Mouse (Mus musculus) monocyte, adult 5-6 weeks (primary cell): ENCODE data around the gene Plekhh2. TPM values are rescaled to one million over a fixed set of nuclear protein-coding genes. Genes with fewer than 3 reads are reported as not detected.

Source experiments
- ATAC-seq: fragments of 153-309, 156-312 bp; replicated peaks from 2 replicates; pipeline ENCODE4 v1.8.0; 2017; ENCODE audit warnings: mild to moderate bottlenecking; ENCODE audit not compliant: low TSS enrichment, insufficient number of reproducible peaks, severe bottlenecking, poor library complexity, low FRiP score
- total RNA-seq: library from RNA; stranded (forward); fragments of 200-1000, 200-491, 200-594 nt; gene quantifications from 3 replicates; pipeline ENCODE4 v1.2.3, GENCODE M21; 2017

Plekhh2 gene
- 0.10 TPM in 1 of 3 replicates, not detected in the others for total RNA-seq

DNA sequence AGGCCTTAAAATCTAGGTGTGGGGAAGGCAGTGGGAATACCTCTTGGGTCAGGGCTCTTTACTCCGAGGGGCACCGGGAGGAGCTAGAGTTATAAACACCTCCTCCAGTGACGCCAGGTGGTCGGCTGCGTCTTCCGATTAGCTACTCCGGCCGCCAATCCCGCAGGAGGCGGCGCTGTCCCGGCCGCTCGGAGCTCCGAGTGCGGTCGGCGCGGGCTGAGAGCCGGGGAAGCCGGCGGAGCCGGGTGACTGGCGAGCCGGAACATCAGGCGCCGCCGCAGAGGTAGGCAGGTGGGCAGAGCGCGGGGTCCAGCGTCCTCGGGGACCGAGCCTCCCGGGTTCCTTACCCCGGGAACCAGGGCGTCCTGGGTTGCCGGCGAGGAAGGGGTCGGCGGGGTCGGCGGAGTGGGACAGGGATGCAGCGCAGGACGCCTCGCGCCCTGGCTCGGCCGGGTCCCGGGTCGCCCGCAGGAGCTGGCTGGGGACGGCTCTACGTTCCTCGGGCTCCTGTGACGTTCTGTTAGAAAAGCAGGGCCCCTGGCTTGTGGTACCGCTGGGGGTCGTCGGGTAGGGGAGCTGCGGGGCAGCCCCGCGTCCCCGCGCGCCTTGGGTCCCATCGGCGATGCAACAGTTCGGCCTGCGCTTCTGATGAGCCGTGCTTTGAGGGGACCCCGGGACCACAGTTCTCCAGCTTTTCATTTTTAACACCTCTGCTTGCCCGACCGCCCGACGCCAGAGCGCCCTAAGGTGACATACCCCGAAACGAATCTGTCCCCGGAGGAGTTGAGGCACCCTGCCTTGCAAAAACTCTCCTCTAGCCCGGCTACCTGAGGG lies at the start of gene Plekhh2:
Gene Plekhh2, plus strand, starts transcription at position 214 of the 834 bp plus-strand sequence.
- no peak for ATAC-seq

GRCm38 (mm10) chr17:84465753-84466608 lies 45.7 kb upstream of the Plekhh2 start, which contains the start of gene Thada:
TSS of gene Thada (minus strand) at chr17:84466205.
- ATAC-seq = peak; percentile 97

GRCm38 (mm10) chr17:84474312-84474711 lies 37.4 kb upstream of the Plekhh2 start:
- no peak for ATAC-seq

DNA sequence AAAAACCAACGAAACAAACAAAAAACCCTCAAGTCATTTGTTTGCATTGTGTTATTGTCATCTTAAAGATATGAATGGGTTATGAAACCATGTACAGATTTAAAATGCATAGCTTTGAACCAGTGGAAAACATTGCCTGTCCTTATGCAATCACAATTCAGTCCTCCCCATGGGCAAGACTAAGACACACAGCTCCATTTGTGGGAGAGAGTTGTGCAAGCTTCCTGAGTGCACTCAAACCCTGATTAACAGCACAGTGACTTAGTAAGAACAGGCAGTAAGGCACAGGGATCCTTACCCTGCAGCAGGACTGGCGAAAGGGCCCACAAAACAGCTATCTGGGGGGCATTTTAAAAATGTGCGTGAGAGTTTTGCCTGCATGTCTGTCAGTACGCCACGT lies 34.5 kb upstream of the Plekhh2 start:
- no peak for ATAC-seq

- no peak for ATAC-seq
Observed at GRCm38 (mm10) chr17:84478276-84478675, 33.4 kb upstream of the Plekhh2 start.

- ATAC-seq = no peak
Observed at GRCm38 (mm10) chr17:84480464-84481355, 31.0 kb upstream of the Plekhh2 start.

DNA sequence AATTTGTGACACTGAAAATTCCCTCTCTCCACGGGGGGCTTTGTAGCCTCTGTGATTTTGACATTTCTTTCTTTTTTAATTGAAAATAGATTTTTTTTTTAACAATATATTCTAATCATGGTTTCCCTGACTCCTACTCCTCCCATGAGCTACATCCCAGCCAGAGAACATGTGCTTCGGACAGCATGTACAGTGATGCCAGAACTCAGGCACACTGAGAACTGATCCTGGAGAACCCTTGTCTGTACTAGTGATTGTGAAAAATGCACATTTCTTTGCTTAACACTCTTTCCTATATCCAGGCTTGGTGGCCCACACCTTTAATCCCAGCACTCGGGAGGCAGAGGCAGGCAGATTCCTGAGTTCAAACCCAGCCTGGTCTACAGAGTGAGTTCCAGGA lies 28.9 kb upstream of the Plekhh2 start:
- ATAC-seq = no peak

- ATAC-seq = no peak
Observed at GRCm38 (mm10) chr17:84483673-84484320, 27.9 kb upstream of the Plekhh2 start.

DNA sequence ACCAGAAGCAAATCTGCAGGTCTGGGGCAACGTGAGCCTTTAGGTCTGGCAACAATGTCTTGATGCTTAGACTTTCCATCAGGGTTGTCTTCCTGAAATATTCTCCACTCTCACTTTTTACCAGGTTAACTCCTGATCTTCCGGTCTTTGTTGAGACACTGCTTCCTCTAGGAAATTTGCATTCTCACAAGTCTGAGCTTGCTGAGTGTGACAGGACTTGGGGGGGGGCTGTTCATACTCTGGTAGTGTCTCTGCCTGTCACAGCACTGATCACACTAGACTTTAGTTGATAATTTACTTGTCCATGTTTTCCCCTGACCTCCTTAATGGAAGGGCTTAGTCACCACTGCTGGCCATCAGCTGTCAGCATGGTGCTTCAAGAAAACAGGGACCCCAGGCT lies 24.3 kb upstream of the Plekhh2 start:
- no peak for ATAC-seq

- no peak for ATAC-seq
Observed at GRCm38 (mm10) chr17:84492255-84492880, 19.3 kb upstream of the Plekhh2 start.

GRCm38 (mm10) chr17:84497026-84497425 lies 14.7 kb upstream of the Plekhh2 start:
- no peak for ATAC-seq

DNA sequence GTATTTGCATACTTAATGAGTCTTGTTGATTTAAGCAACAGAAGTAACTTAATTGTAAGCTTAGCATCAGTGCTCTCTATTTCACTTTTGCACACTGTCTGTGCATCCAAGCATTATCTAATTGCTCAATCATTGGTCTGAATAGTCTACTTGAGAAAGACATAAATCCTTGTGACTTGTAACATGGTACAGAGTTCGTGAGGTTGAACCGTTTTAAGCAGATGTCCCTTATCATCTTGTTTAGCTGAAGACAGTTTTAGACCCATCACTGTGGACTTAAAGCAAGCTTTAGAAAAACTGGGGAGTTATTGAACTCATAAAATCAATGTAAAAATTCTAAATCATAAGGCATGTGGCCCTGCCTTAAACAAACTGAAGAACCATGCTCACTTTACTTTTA lies 14.1 kb upstream of the Plekhh2 start:
- no peak for ATAC-seq

DNA sequence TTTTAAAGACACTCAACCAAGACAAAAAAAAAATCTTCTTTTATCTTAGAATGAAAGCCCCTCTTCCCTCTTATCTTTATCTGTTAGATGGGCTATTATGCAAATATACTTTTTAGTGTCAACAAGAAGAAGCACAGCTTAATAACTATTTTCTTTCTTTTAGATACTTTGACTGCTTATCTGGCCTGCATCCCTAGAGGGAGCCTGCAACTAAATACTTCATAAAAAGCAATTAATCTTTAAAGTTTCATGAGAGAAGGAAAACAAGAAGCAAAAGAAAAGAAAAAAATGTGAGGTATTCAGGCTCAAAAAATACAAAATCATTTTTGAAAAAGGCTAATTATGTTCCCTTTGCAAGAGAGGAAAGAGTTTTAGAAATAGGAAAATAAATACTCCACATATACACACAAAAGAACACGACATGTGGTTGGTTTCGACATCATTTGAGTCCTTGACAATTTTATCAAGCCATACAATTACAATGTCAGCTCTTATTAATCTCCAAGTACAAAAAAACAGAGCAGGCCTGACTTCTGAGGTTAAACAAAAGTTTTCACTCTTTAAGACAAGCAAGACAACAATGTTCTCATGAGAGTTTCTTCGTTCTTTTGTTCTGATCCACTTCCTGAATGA lies 13.6 kb upstream of the Plekhh2 start:
- ATAC-seq = no peak

GRCm38 (mm10) chr17:84498639-84499038 lies 13.1 kb upstream of the Plekhh2 start:
- no peak for ATAC-seq

DNA sequence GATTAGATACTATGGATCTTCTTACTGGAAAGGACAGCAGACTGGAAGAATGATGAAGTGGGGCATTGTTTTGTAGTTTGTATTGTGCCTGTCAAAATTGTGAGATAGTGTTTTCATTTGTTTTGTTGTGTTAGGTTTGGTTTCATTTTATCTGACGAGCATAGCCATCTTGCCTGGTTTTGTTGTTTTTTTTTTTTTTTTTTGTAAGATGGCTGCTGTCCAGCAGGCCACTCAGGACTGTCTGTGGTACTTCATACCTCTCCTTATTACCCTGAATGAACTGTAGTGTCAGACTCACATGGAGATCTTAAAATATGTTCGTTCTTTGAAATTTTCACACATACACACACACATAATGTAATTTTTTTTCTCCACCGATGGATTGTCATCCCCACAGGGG lies 9.4 kb upstream of the Plekhh2 start:
- ATAC-seq = no peak

DNA sequence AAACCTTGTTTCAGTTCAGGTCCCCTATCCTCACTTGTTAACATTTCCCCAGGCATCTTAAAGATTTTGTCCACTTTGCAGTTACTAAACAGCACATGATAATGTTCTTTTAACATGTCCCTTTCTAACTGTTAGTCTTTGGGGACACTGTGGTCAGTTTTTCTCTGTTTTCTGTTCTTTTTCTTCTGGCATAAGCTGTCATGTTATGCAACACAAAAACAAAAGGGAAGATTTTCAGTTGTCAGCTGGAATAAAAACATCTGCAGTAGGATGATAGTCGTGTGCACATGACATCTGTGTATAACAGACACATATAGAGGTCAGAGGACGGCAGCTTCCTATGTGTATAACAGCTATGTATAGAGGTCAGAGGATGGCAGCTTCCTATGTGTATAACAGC lies 5.8 kb upstream of the Plekhh2 start:
- no peak for ATAC-seq

GRCm38 (mm10) chr17:84508736-84509135 lies 3.0 kb upstream of the Plekhh2 start:
- no peak for ATAC-seq
